Mouse (Mus musculus) forebrain, embryonic 11.5 days (tissue): ENCODE results near the gene Mpig6b. TPM values are rescaled to one million over a fixed set of nuclear protein-coding genes. Genes with fewer than 3 reads are reported as not detected.

Source experiments
- ATAC-seq: fragments of 200-750 bp; cut with Nextera tagmentation; replicated peaks from 2 replicates; pipeline ENCODE4 v1.8.0; 2017; ENCODE audit warnings: moderate TSS enrichment; ENCODE audit not compliant: low FRiP score
- DNase-seq: peaks from one replicate; pipeline ENCODE4 v3.0.0-alpha.2; 2017; ENCODE audit warnings: low spot score
- H3K27ac ChIP-seq: fragments of 300-500 bp; sonication (generic); 2 replicates; pipeline ENCODE4 v1.5.1; 2014; ENCODE audit warnings: low read depth, low read length
- H3K27me3 ChIP-seq: fragments of 300-500 bp; sonication (generic); 2 replicates; pipeline ENCODE4 v1.6.1; 2014; ENCODE audit warnings: mild to moderate bottlenecking, low read length, mixed read lengths; ENCODE audit not compliant: control insufficient read depth, insufficient read depth
- H3K36me3 ChIP-seq: fragments of 300-500 bp; sonication (generic); 2 replicates; pipeline ENCODE4 v1.6.1; 2014; ENCODE audit warnings: mild to moderate bottlenecking, low read length, moderate library complexity, mixed read lengths; ENCODE audit not compliant: control insufficient read depth, insufficient read depth
- H3K4me1 ChIP-seq: fragments of 300-500 bp; sonication (generic); replicated peaks from 2 replicates; pipeline ENCODE4 v1.6.1; 2014; ENCODE audit warnings: low read length, mixed read lengths; ENCODE audit not compliant: control insufficient read depth, insufficient read depth
- H3K4me2 ChIP-seq: fragments of 300-500 bp; sonication (generic); 2 replicates; pipeline ENCODE4 v1.6.1; 2014; ENCODE audit warnings: low read depth, mild to moderate bottlenecking, low read length, moderate library complexity, mixed read lengths; ENCODE audit not compliant: severe bottlenecking
- H3K4me3 ChIP-seq: fragments of 300-500 bp; sonication (generic); 2 replicates; pipeline ENCODE4 v1.5.1; 2014; ENCODE audit warnings: low read depth, low read length
- H3K9ac ChIP-seq: fragments of 300-500 bp; sonication (generic); 2 replicates; pipeline ENCODE4 v1.6.1; 2014; ENCODE audit warnings: low read length
- H3K9me3 ChIP-seq: fragments of 300-500 bp; sonication (generic); 2 replicates; pipeline ENCODE4 v1.6.1; 2016; ENCODE audit warnings: low read length, mixed read lengths; ENCODE audit not compliant: control insufficient read depth
- WGBS: fragments of 180-500 bp; shearing (Covaris S2); extraction: QIAGEN DNeasy Blood & Tissue Kit; methylation state at CpG from one replicate; pipeline ENCODE4 v1.1.7; 2014; 5-methylcytosine and 5-hydroxymethylcytosine counted together
- polyA plus RNA-seq: library from polyadenylated mRNA; unstranded; fragments of >200 nt; fragmentation: Nextera tagmentation; extraction: Ambion mirVana; gene quantifications from 2 replicates; pipeline ENCODE4 v1.2.1, GENCODE M21; 2014

Mpig6b gene
- polyA plus RNA-seq, 1 experiment from 2014 or later: 1.3 TPM

GRCm38 (mm10) chr17:35058911-35059892 lies 6.8 kb downstream of the Mpig6b start, which contains the start of gene Ddah2:
Gene Ddah2 (plus strand): TSS chr17:35059035.
- Histone ChIP-seq H3K9ac (peak within 1 kb of the TSS; percentile 72), H3K4me3 (peak within 1 kb of the TSS; percentile 64), H3K9me3 (no peaks in the 10 kb centered on the region; the same call in 1 of the 2 replicates), H3K27me3 (peaks cover 3% of the 10 kb centered on the region; the same call in 1 of the 2 replicates), H3K27ac (peak within 1 kb of the TSS; percentile 74), H3K36me3 (peaks cover 15% of the 10 kb centered on the region; the same call in 1 of the 2 replicates), H3K4me1 (peaks cover 12% of the 10 kb centered on the region), H3K4me2 (peak within 1 kb of the TSS; percentile 73)
- under 1% methylated on average over 56 of the region's 57 CpGs for WGBS
- ATAC-seq (peak; percentile 91), DNase-seq (peak; percentile 97)

GRCm38 (mm10) chr17:35058316-35058715 lies 7.7 kb downstream of the Mpig6b start:
- Histone ChIP-seq H3K27me3 (no peaks in the 10 kb centered on the region), H3K9ac (peak overlapping the region; percentile 23; the same call in 1 of the 2 replicates), H3K27ac (no peak overlapping the region; the same call in 1 of the 2 replicates), H3K4me2 (peak overlapping the region; percentile 73; the same call in 1 of the 2 replicates), H3K4me3 (no peak overlapping the region; the same call in 1 of the 2 replicates), H3K36me3 (peaks cover 18% of the 10 kb centered on the region), H3K9me3 (no peaks in the 10 kb centered on the region; the same call in none of the 2 replicates), H3K4me1 (peaks cover 12% of the 10 kb centered on the region)
- 78% methylated on average over 9 of the region's 9 CpGs for WGBS
- DNase-seq (no peak), ATAC-seq (0 out of 2 replicates have a peak, but pooled peaks have one; percentile 1)

GRCm38 (mm10) chr17:35057090-35057489 lies 8.9 kb downstream of the Mpig6b start:
- Histone ChIP-seq H3K27ac (no peak overlapping the region), H3K9ac (no peak overlapping the region), H3K36me3 (peaks cover 18% of the 10 kb centered on the region), H3K4me1 (peaks cover 14% of the 10 kb centered on the region), H3K27me3 (no peaks in the 10 kb centered on the region), H3K4me2 (no peak overlapping the region), H3K4me3 (no peak overlapping the region), H3K9me3 (no peaks in the 10 kb centered on the region; the same call in none of the 2 replicates)
- no peak for DNase-seq
- ATAC-seq: no peak
- 78% methylated on average over 3 of the region's 3 CpGs for WGBS

- Histone ChIP-seq H3K9ac (no peak overlapping the region), H3K9me3 (no peaks in the 10 kb centered on the region; the same call in none of the 2 replicates), H3K27ac (no peak overlapping the region), H3K4me2 (no peak overlapping the region), H3K4me1 (peaks cover 21% of the 10 kb centered on the region), H3K4me3 (no peak overlapping the region), H3K36me3 (peaks cover 11% of the 10 kb centered on the region), H3K27me3 (no peaks in the 10 kb centered on the region)
- WGBS: 95% methylated on average over 7 of the region's 7 CpGs
- DNase-seq (no peak), ATAC-seq (no peak)
Observed at GRCm38 (mm10) chr17:35055691-35056495, 10.1 kb downstream of the Mpig6b start.

- Histone ChIP-seq H3K36me3 (peaks cover 11% of the 10 kb centered on the region), H3K9ac (peak overlapping the region; percentile 74), H3K4me2 (peak overlapping the region; percentile 88), H3K4me3 (peak overlapping the region; percentile 58; the same call in 1 of the 2 replicates), H3K9me3 (no peaks in the 10 kb centered on the region; the same call in none of the 2 replicates), H3K27ac (peak overlapping the region; percentile 91), H3K4me1 (peaks cover 25% of the 10 kb centered on the region), H3K27me3 (no peaks in the 10 kb centered on the region)
- DNase-seq: no peak
- ATAC-seq: no peak
- WGBS: 87% methylated on average over 12 of the region's 12 CpGs
Observed at GRCm38 (mm10) chr17:35052271-35052798, 13.6 kb downstream of the Mpig6b start.

- Histone ChIP-seq H3K36me3 (peaks cover 11% of the 10 kb centered on the region), H3K27me3 (no peaks in the 10 kb centered on the region), H3K9ac (peak overlapping the region; percentile 74), H3K4me2 (peak overlapping the region; percentile 88), H3K27ac (peak overlapping the region; percentile 91), H3K9me3 (no peaks in the 10 kb centered on the region; the same call in none of the 2 replicates), H3K4me1 (peaks cover 29% of the 10 kb centered on the region), H3K4me3 (peak overlapping the region; percentile 58)
- 2% methylated on average over 21 of the region's 21 CpGs for WGBS
- DNase-seq (peak; percentile 81), ATAC-seq (peak; percentile 43)
Observed at GRCm38 (mm10) chr17:35051156-35052086, 14.6 kb downstream of the Mpig6b start.

- H3K4me2 ChIP-seq: peak overlapping the region; percentile 88
- 2% methylated on average over 27 of the region's 27 CpGs for WGBS
- H3K9me3 ChIP-seq: no peaks in the 10 kb centered on the region; the same call in none of the 2 replicates
- peak; percentile 82 for DNase-seq
- H3K4me3 ChIP-seq: peak overlapping the region; percentile 58
- no peaks in the 10 kb centered on the region for H3K27me3 ChIP-seq
- H3K27ac ChIP-seq: peak overlapping the region; percentile 86
- peaks cover 32% of the 10 kb centered on the region for H3K4me1 ChIP-seq
- peak overlapping the region; percentile 79 for H3K9ac ChIP-seq
- no peak for ATAC-seq
- peaks cover 5% of the 10 kb centered on the region for H3K36me3 ChIP-seq
Observed at GRCm38 (mm10) chr17:35050126-35050750, 15.7 kb downstream of the Mpig6b start.
